Mouse (Mus musculus) E14TG2a.4 (cell line): Measurements from ENCODE around the gene Fdxacb1.

Experiments
- CTCF ChIP-seq: conservative IDR thresholded peaks from 2 replicates; pipeline ENCODE4 v1.5.1; 2014; ENCODE audit warnings: low read length
- NANOG ChIP-seq: IDR thresholded peaks from 2 replicates; pipeline ENCODE4 v1.6.1; 2014; ENCODE audit warnings: borderline replicate concordance, low read length, mixed read lengths

- TF ChIP-seq CTCF (no peak), NANOG (no peak)
Measured at GRCm38 (mm10) chr9:50724147-50724546, 43.9 kb upstream of the Fdxacb1 start.
